Mouse (Mus musculus): ENCODE results near the gene Frmpd4. TPM values are rescaled to one million over a fixed set of nuclear protein-coding genes. Genes with fewer than 3 reads are reported as not detected.

Frmpd4 gene
- polyA plus RNA-seq, 1 experiment from 2014 or later: not detected

- no peak for DNase-seq (ENCODE audit: low spot score)
- no peaks in the 10 kb centered on the region for H3K4me1 ChIP-seq (replicated peaks; ENCODE audit: control insufficient read depth, insufficient read depth, low read length)
- H3K4me3 ChIP-seq (ENCODE audit: low read depth, low read length): no peak overlapping the region
- 88% methylated on average over 8 of the region's 8 CpGs for WGBS
- peaks cover 7% of the 10 kb centered on the region; the same call in 1 of the 2 replicates for H3K27me3 ChIP-seq (replicated peaks; ENCODE audit: control insufficient read depth, insufficient read depth, low read length)
- no peak for ATAC-seq (replicated peaks; ENCODE audit: low FRiP score)
- no peaks in the 10 kb centered on the region for H3K36me3 ChIP-seq (ENCODE audit: control insufficient read depth, insufficient read depth, low read length)
- no peak overlapping the region for H3K4me2 ChIP-seq
- H3K9ac ChIP-seq (ENCODE audit: low read depth, low read length): no peak overlapping the region
- no peaks in the 10 kb centered on the region for H3K9me3 ChIP-seq (ENCODE audit: control insufficient read depth, low read length)
- no peak overlapping the region for H3K27ac ChIP-seq (ENCODE audit: low read depth, low read length)
These were observed 922.8 kb downstream of the Frmpd4 start for GRCm38 (mm10) chrX:167654249-167654648.

GRCm38 (mm10) chrX:167597639-167598217 is 979.3 kb downstream of the Frmpd4 start:
- Histone ChIP-seq H3K9ac (ENCODE audit: low read depth, low read length) (no peak overlapping the region), H3K36me3 (ENCODE audit: control insufficient read depth, insufficient read depth, low read length) (no peaks in the 10 kb centered on the region), H3K9me3 (ENCODE audit: control insufficient read depth, low read length) (no peaks in the 10 kb centered on the region), H3K27ac (ENCODE audit: low read depth, low read length) (no peak overlapping the region), H3K4me1 (replicated peaks; ENCODE audit: control insufficient read depth, insufficient read depth, low read length) (no peaks in the 10 kb centered on the region), H3K4me3 (ENCODE audit: low read depth, low read length) (no peak overlapping the region), H3K4me2 (no peak overlapping the region), H3K27me3 (replicated peaks; ENCODE audit: control insufficient read depth, insufficient read depth, low read length) (no peaks in the 10 kb centered on the region)
- ATAC-seq (replicated peaks; ENCODE audit: low FRiP score) (no peak), DNase-seq (ENCODE audit: low spot score) (no peak)

- H3K9me3 ChIP-seq (ENCODE audit: control insufficient read depth, low read length): no peaks in the 10 kb centered on the region
- ATAC-seq (replicated peaks; ENCODE audit: low FRiP score) (no peak), DNase-seq (ENCODE audit: low spot score) (no peak)
- 74% methylated on average over 3 of the region's 3 CpGs for WGBS
- no peak overlapping the region for H3K4me3 ChIP-seq (ENCODE audit: low read depth, low read length)
- H3K4me1 ChIP-seq (replicated peaks; ENCODE audit: control insufficient read depth, insufficient read depth, low read length): no peaks in the 10 kb centered on the region
- H3K36me3 ChIP-seq (ENCODE audit: control insufficient read depth, insufficient read depth, low read length): no peaks in the 10 kb centered on the region
- 0 out of 2 replicates have a peak, but pooled peaks cover 3% of the 10 kb centered on the region for H3K27me3 ChIP-seq (replicated peaks; ENCODE audit: control insufficient read depth, insufficient read depth, low read length)
- no peak overlapping the region for H3K27ac ChIP-seq (ENCODE audit: low read depth, low read length)
- no peak overlapping the region for H3K9ac ChIP-seq (ENCODE audit: low read depth, low read length)
- no peak overlapping the region for H3K4me2 ChIP-seq
These were observed 1024.2 kb downstream of the Frmpd4 start for GRCm38 (mm10) chrX:167552827-167553226.

- Histone ChIP-seq H3K9me3 (ENCODE audit: control insufficient read depth, low read length) (no peaks in the 10 kb centered on the region), H3K27me3 (replicated peaks; ENCODE audit: control insufficient read depth, insufficient read depth, low read length) (no peaks in the 10 kb centered on the region; the same call in none of the 2 replicates), H3K27ac (ENCODE audit: low read depth, low read length) (no peak overlapping the region), H3K4me1 (replicated peaks; ENCODE audit: control insufficient read depth, insufficient read depth, low read length) (no peaks in the 10 kb centered on the region), H3K36me3 (ENCODE audit: control insufficient read depth, insufficient read depth, low read length) (no peaks in the 10 kb centered on the region), H3K4me2 (no peak overlapping the region), H3K9ac (ENCODE audit: low read depth, low read length) (no peak overlapping the region), H3K4me3 (ENCODE audit: low read depth, low read length) (no peak overlapping the region)
- DNase-seq (ENCODE audit: low spot score) (no peak), ATAC-seq (replicated peaks; ENCODE audit: low FRiP score) (no peak)
- WGBS: 76% methylated on average over 3 of the region's 3 CpGs
These were observed 1053.9 kb downstream of the Frmpd4 start for GRCm38 (mm10) chrX:167523151-167523550.

GRCm38 (mm10) chrX:167522528-167522927 is 1054.5 kb downstream of the Frmpd4 start:
- no peaks in the 10 kb centered on the region for H3K4me1 ChIP-seq (replicated peaks; ENCODE audit: control insufficient read depth, insufficient read depth, low read length)
- H3K27me3 ChIP-seq (replicated peaks; ENCODE audit: control insufficient read depth, insufficient read depth, low read length): no peaks in the 10 kb centered on the region; the same call in 1 of the 2 replicates
- 78% methylated on average over 4 of the region's 4 CpGs for WGBS
- H3K4me2 ChIP-seq: no peak overlapping the region
- H3K9me3 ChIP-seq (ENCODE audit: control insufficient read depth, low read length): no peaks in the 10 kb centered on the region
- ATAC-seq (replicated peaks; ENCODE audit: low FRiP score) (no peak), DNase-seq (ENCODE audit: low spot score) (no peak)
- no peak overlapping the region for H3K9ac ChIP-seq (ENCODE audit: low read depth, low read length)
- no peak overlapping the region for H3K27ac ChIP-seq (ENCODE audit: low read depth, low read length)
- H3K4me3 ChIP-seq (ENCODE audit: low read depth, low read length): no peak overlapping the region
- no peaks in the 10 kb centered on the region for H3K36me3 ChIP-seq (ENCODE audit: control insufficient read depth, insufficient read depth, low read length)

GRCm38 (mm10) chrX:167518440-167518839 is 1058.6 kb downstream of the Frmpd4 start:
- DNase-seq (ENCODE audit: low spot score) (no peak), ATAC-seq (replicated peaks; ENCODE audit: low FRiP score) (no peak)
- no peaks in the 10 kb centered on the region; the same call in 1 of the 2 replicates for H3K27me3 ChIP-seq (replicated peaks; ENCODE audit: control insufficient read depth, insufficient read depth, low read length)
- no peaks in the 10 kb centered on the region for H3K4me1 ChIP-seq (replicated peaks; ENCODE audit: control insufficient read depth, insufficient read depth, low read length)
- H3K4me3 ChIP-seq (ENCODE audit: low read depth, low read length): no peak overlapping the region
- WGBS: 88% methylated on average over 2 of the region's 2 CpGs
- no peak overlapping the region for H3K27ac ChIP-seq (ENCODE audit: low read depth, low read length)
- H3K9ac ChIP-seq (ENCODE audit: low read depth, low read length): no peak overlapping the region
- no peaks in the 10 kb centered on the region for H3K9me3 ChIP-seq (ENCODE audit: control insufficient read depth, low read length)
- no peak overlapping the region for H3K4me2 ChIP-seq
- H3K36me3 ChIP-seq (ENCODE audit: control insufficient read depth, insufficient read depth, low read length): no peaks in the 10 kb centered on the region

- H3K36me3 ChIP-seq (ENCODE audit: control insufficient read depth, insufficient read depth, low read length): no peaks in the 10 kb centered on the region
- H3K9me3 ChIP-seq (ENCODE audit: control insufficient read depth, low read length): no peaks in the 10 kb centered on the region
- 31% methylated on average over 11 of the region's 11 CpGs for WGBS
- H3K4me2 ChIP-seq: no peak overlapping the region
- no peak overlapping the region for H3K9ac ChIP-seq (ENCODE audit: low read depth, low read length)
- H3K27ac ChIP-seq (ENCODE audit: low read depth, low read length): no peak overlapping the region
- ATAC-seq (replicated peaks; ENCODE audit: low FRiP score): no peak
- no peak overlapping the region for H3K4me3 ChIP-seq (ENCODE audit: low read depth, low read length)
- peaks cover 17% of the 10 kb centered on the region; the same call in 1 of the 2 replicates for H3K27me3 ChIP-seq (replicated peaks; ENCODE audit: control insufficient read depth, insufficient read depth, low read length)
- no peak for DNase-seq (ENCODE audit: low spot score)
- no peaks in the 10 kb centered on the region for H3K4me1 ChIP-seq (replicated peaks; ENCODE audit: control insufficient read depth, insufficient read depth, low read length)
These were observed 1079.3 kb downstream of the Frmpd4 start for GRCm38 (mm10) chrX:167497780-167498179.

- H3K4me2 ChIP-seq: no peak overlapping the region
- WGBS: 87% methylated on average over 1 of the region's 1 CpGs
- no peak for ATAC-seq (replicated peaks; ENCODE audit: low FRiP score)
These were observed 1084.8 kb downstream of the Frmpd4 start for GRCm38 (mm10) chrX:167492265-167492664.

GRCm38 (mm10) chrX:167491589-167492207 is 1085.3 kb downstream of the Frmpd4 start:
- H3K4me2 ChIP-seq: no peak overlapping the region
- WGBS: 43% methylated on average over 1 of the region's 1 CpGs
- ATAC-seq (replicated peaks; ENCODE audit: low FRiP score): no peak

More at GRCm38 (mm10) chrX:167492265-167492664, 1084.8 kb downstream of the Frmpd4 start:
- Histone ChIP-seq H3K4me3 (ENCODE audit: low read depth, low read length) (no peak overlapping the region), H3K9ac (ENCODE audit: low read depth, low read length) (no peak overlapping the region), H3K9me3 (ENCODE audit: control insufficient read depth, low read length) (no peaks in the 10 kb centered on the region), H3K4me1 (replicated peaks; ENCODE audit: control insufficient read depth, insufficient read depth, low read length) (no peaks in the 10 kb centered on the region), H3K36me3 (ENCODE audit: control insufficient read depth, insufficient read depth, low read length) (no peaks in the 10 kb centered on the region), H3K27ac (ENCODE audit: low read depth, low read length) (no peak overlapping the region), H3K27me3 (replicated peaks; ENCODE audit: control insufficient read depth, insufficient read depth, low read length) (peaks cover 15% of the 10 kb centered on the region)
- no peak for DNase-seq (ENCODE audit: low spot score)

More at GRCm38 (mm10) chrX:167491589-167492207, 1085.3 kb downstream of the Frmpd4 start:
- Histone ChIP-seq H3K9me3 (ENCODE audit: control insufficient read depth, low read length) (no peaks in the 10 kb centered on the region), H3K9ac (ENCODE audit: low read depth, low read length) (no peak overlapping the region), H3K27me3 (replicated peaks; ENCODE audit: control insufficient read depth, insufficient read depth, low read length) (peaks cover 14% of the 10 kb centered on the region), H3K4me1 (replicated peaks; ENCODE audit: control insufficient read depth, insufficient read depth, low read length) (no peaks in the 10 kb centered on the region), H3K27ac (ENCODE audit: low read depth, low read length) (no peak overlapping the region), H3K4me3 (ENCODE audit: low read depth, low read length) (no peak overlapping the region), H3K36me3 (ENCODE audit: control insufficient read depth, insufficient read depth, low read length) (no peaks in the 10 kb centered on the region)
- DNase-seq (ENCODE audit: low spot score): no peak
